Mouse (Mus musculus): ENCODE data around the gene Gcnt1. TPM values are rescaled to one million over a fixed set of nuclear protein-coding genes. Genes with fewer than 3 reads are reported as not detected.

The Gcnt1 gene
- polyA plus RNA-seq, 1 experiment from 2014 or later, result 1.5 TPM

- no peak for DNase-seq (ENCODE audit: low spot score)
- 92% methylated on average over 4 of the region's 4 CpGs for WGBS
- H3K27me3 ChIP-seq (ENCODE audit: control insufficient read depth, insufficient read depth, low read length), result no peaks in the 10 kb centered on the region
- H3K9me3 ChIP-seq (ENCODE audit: control insufficient read depth, low read length), result no peaks in the 10 kb centered on the region
- no peak overlapping the region for H3K27ac ChIP-seq (replicated peaks)
- H3K36me3 ChIP-seq (ENCODE audit: control insufficient read depth, insufficient read depth, low read length), result no peaks in the 10 kb centered on the region
- TF ChIP-seq CTCF (IDR thresholded peaks at IDR 0.05; ENCODE audit: low read depth) (no peak), EP300 (optimal IDR thresholded peaks at IDR 0.05) (no peak)
- H3K4me2 ChIP-seq (replicated peaks; ENCODE audit: low read depth), result no peak overlapping the region
- H3K4me3 ChIP-seq (ENCODE audit: low read depth, low read length), result no peak overlapping the region
- H3K9ac ChIP-seq (ENCODE audit: low read length), result no peak overlapping the region
- ATAC-seq (ENCODE audit: low FRiP score, low TSS enrichment), result no peak
- H3K4me1 ChIP-seq (replicated peaks; ENCODE audit: control insufficient read depth, insufficient read depth), result no peaks in the 10 kb centered on the region
These were observed 94.1 kb downstream of the Gcnt1 start for GRCm38 (mm10) chr19:17278381-17279051.

Other genes starting within 250 kb of the Gcnt1 start
- gene Rfk, start 21.2 kb upstream of the Gcnt1 start, polyA plus RNA-seq (2015; fragmentation: Nextera tagmentation; extraction: Ambion mirVana), result 145 and 153 TPM in 2 replicates

All from stomach, postnatal 0 days (tissue).